Mouse (Mus musculus) adrenal gland, postnatal 14 days (tissue): ENCODE results near the gene Wnk2. TPM values are rescaled to one million over a fixed set of nuclear protein-coding genes. Genes with fewer than 3 reads are reported as not detected.

Experiments
- DNase-seq: peaks from one replicate; pipeline ENCODE4 v3.0.0; 2021; ENCODE audit warnings: mixed read lengths
- total RNA-seq: library from RNA; stranded (reverse); gene quantifications from 2 replicates; pipeline ENCODE4 v1.2.3, GENCODE M21; 2021

The Wnk2 gene
- total RNA-seq, 1 experiment from 2014 or later, result 2.6 TPM

GRCm38 (mm10) chr13:49036928-49037574 is 110.8 kb downstream of the Wnk2 start:
- peak; percentile 8 for DNase-seq

- DNase-seq, result no peak
These were observed 111.4 kb downstream of the Wnk2 start for GRCm38 (mm10) chr13:49036436-49036835.

DNA sequence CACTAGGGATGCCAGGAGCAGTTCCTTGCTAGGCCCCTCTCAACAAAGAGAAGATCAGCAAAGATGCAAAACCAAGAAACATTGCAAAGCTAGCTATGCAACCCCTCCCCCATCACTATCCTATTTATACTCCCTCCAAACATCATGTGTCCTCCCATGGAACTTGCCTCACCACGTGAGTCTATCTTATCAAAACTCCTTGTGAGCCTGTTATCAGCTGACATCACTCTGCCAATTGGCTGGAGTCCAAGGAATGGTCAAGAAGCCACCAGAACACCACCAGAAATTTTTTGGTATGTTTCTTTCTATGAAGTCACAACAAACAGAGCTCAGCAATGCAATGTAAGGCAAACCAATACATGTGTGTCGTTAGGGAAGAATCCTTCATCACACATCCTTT is 116.8 kb downstream of the Wnk2 start:
- no peak for DNase-seq

GRCm38 (mm10) chr13:49028757-49029539 is 118.9 kb downstream of the Wnk2 start:
- no peak for DNase-seq

DNA sequence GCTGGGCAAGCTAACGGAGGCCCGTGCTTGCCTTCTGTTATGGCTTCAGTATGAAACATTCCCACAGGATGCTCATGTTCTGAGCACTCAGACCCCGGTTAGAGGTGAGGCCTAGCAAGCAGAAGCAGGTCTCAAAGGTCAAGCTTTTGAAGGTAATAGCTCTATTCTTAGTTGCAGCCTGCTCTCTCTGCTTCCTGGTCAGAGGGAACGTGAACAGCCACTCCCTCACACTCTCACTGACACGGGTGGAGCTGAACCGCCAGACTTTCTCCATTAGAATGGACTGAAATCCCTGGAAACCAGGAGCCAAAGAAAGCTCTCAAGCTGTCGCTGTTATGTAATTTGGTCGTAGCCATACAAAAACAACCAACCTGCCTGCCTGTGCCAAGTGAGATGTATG is 120.8 kb downstream of the Wnk2 start:
- no peak for DNase-seq

- DNase-seq, result no peak
These were observed 122.3 kb downstream of the Wnk2 start for GRCm38 (mm10) chr13:49025521-49025920.

DNA sequence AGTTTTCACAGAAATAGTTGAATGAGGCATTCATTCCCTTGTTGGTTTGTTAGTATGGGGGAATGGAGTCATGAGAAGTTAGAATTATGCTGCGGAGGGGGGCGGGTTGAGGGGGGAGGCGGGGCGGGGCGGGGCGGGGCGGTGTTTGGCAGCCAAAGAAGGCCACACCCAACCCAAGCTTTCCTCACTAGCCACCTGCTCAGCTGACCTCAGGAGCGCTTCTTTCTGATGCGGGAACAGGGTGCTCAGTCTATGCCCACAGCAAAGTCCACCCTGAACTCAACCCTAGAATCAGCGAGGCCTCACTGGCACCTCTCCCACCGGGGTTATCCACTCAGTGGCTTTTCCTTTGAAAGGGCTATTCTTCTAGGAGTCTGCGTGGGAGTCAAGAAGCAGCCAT is 123.1 kb downstream of the Wnk2 start:
- DNase-seq, result no peak

GRCm38 (mm10) chr13:49021693-49022092 is 126.1 kb downstream of the Wnk2 start:
- peak; percentile 66 for DNase-seq

- DNase-seq, result no peak
These were observed 127.7 kb downstream of the Wnk2 start for GRCm38 (mm10) chr13:49020152-49020551.

DNA sequence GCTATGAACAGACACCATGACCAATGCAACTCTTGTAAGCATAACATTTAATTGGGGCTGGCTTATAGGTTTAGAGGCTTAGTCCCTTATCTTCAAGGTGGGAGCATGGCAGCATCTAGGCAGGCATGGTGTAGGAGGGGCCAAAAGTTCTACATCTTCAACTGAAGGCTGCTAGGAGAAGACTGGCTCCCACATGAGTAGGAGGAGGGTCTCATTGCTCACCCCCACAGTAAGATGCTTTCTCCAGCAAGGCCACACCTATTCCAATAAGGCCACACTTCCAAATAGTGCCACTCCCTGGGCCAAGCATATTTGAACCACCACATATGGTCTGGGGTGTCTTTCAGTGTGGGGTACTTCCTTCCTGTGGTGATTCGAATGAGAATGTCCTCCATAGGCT is 130.4 kb downstream of the Wnk2 start:
- DNase-seq, result no peak

- peak; percentile 75 for DNase-seq
These were observed 131.5 kb downstream of the Wnk2 start for GRCm38 (mm10) chr13:49016311-49016761.

DNA sequence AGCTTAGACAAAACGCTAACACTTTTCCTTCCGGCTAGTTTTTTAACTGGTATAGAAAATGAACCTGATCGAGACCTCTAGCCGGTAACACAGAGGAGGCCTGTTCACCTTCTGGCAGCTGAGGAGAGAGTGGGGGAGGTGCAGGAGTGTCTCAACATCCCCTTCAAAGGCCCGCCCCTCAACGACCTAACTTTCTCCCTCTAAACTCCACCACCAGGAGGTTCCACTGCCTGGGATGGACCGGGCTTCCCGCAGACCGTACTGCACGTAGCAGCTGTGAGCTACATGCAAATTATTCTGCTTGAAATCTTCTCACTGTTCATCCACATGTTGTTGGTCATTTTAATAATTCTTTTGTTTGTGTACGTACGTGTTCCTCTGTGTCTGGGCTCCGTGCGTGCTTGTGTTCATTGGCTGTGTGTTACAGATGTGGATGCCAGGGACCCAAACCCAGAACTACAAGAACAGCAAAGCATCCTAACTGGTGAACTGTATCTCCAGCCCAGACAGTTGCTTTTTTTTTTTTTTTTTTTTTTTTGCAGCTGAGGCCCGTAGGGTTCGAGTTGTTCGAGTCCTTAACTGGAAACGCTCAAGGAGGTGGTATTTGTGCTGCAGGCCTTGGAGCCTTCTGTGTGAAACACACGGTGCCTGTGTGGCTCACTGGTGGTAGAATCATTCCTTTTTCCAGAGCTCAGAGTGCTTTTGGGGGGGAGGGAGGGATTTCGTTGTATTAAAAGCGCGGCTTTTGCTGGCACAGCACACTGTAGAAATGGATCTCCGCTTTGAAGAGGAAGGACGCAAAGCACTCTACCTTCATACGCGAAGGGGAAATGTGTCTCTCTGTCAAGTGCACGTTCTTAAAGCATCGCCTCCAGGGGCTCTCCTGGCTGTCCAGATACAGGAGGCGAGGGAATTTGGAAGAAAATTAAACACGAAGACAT is 132.2 kb downstream of the Wnk2 start:
- DNase-seq, result peak; percentile 36

- DNase-seq, result no peak
These were observed 134.5 kb downstream of the Wnk2 start for GRCm38 (mm10) chr13:49013206-49013794.

DNA sequence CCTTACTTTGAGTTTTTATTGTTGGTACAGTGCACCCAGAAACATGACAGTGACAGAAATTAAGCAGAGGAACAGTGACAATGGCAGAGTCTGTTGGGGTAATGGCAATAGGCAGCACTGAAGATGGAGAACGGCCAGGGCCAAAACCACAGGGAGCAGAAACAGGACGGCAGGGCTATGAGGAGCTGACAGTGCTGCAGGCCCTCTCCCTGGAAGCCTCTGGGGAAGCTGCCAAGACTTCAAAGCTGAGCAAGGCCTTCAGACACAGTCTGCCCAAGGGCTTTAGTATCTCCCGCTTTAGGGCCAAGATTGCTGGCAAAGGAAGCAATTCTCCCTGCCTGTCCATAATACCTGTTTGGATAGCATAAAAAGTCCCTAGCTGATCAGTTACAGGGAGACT is 146.1 kb downstream of the Wnk2 start:
- peak; percentile 84 for DNase-seq

GRCm38 (mm10) chr13:48998591-48998990 is 149.2 kb downstream of the Wnk2 start:
- peak; percentile 79 for DNase-seq

DNA sequence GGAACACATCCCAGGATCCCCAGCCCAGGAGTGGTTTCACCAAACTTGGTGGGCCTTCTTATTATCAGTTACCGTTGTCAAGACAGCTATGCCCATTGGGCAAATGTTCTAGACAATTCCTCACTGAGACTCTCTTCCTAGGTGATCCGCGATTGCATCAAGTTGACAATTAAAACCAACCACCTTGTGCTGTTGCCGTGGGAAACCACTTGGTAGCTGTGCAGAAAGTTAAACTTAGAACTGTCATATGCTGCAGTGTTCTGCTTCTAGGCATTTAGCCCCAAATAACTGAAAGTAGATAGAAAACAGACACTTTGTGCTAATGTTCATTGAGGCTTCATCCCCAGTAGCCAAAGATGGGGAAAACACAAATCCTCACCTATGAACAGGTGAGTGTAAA is 151.1 kb downstream of the Wnk2 start:
- DNase-seq, result no peak

GRCm38 (mm10) chr13:48994903-48995302 is 152.9 kb downstream of the Wnk2 start:
- no peak for DNase-seq

- no peak for DNase-seq
These were observed 154.9 kb downstream of the Wnk2 start for GRCm38 (mm10) chr13:48992914-48993313.

DNA sequence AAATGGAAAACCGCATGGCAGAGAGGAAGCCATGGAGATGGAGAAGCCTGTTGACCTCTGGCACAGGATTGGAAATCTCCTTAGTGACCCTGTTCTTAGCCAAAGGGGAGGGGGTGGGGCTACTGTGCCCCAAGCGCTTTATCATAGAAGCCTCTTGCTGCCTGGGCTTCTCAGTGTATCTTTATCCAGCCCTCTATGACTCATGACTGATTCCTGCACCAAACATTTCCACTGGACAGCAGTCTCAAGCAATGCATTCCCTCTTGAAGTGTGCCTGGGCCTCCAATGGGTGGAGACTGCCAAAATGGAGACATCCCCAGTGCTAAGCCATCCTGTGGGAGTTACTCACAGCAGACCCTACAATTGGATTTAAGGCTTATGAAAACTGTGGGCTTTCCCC is 157.7 kb downstream of the Wnk2 start:
- no peak for DNase-seq
